Mouse (Mus musculus): Measurements from ENCODE around the gene Ppp1r27. TPM values are rescaled to one million over a fixed set of nuclear protein-coding genes. Genes with fewer than 3 reads are reported as not detected.
"Not testable (repeated sequence)": the region's sequence is repeated elsewhere in the genome, so short reads cannot be mapped to it uniquely, and the experiment has no call there.

The Ppp1r27 gene
- not detected in 2 replicates for polyA plus RNA-seq (2015; fragmentation: Nextera tagmentation; extraction: Ambion mirVana)

GRCm38 (mm10) chr11:120550810-120551440, at the start of gene Ppp1r27:
TSS of gene Ppp1r27 (minus strand) at chr11:120551132.
- Histone ChIP-seq H3K36me3 (no peaks in the 10 kb centered on the region), H3K9ac (replicated peaks) (peak within 1 kb of the TSS; percentile 98), H3K9me3 (no peaks in the 10 kb centered on the region), H3K4me3 (replicated peaks) (peak within 1 kb of the TSS; percentile 99), H3K4me1 (replicated peaks) (peaks cover 29% of the 10 kb centered on the region), H3K27ac (peak within 1 kb of the TSS; percentile 83), H3K27me3 (no peaks in the 10 kb centered on the region), H3K4me2 (replicated peaks) (peak within 1 kb of the TSS; percentile 96)
- ATAC-seq, result no peak
- 94% methylated on average over 28 of the region's 28 CpGs for whole genome bisulfite sequencing

- H3K27me3 ChIP-seq, result no peaks in the 10 kb centered on the region
- no peak overlapping the region for H3K4me3 ChIP-seq (replicated peaks)
- H3K36me3 ChIP-seq, result peaks cover 64% of the 10 kb centered on the region
- H3K4me2 ChIP-seq (replicated peaks), result no peak overlapping the region
- no peak overlapping the region for H3K27ac ChIP-seq
- no peak for ATAC-seq
- no peaks in the 10 kb centered on the region for H3K9me3 ChIP-seq
- WGBS, result 95% methylated on average over 3 of the region's 3 CpGs
- H3K4me1 ChIP-seq (replicated peaks), result peaks cover 31% of the 10 kb centered on the region
- H3K9ac ChIP-seq (replicated peaks), result no peak overlapping the region
Measured at GRCm38 (mm10) chr11:120600716-120601115, 49.8 kb upstream of the Ppp1r27 start.

GRCm38 (mm10) chr11:120598990-120599549, 48.1 kb upstream of the Ppp1r27 start:
- H3K4me3 ChIP-seq (replicated peaks), result peak overlapping the region; percentile 99
- 50% methylated on average over 17 of the region's 17 CpGs for WGBS
- no peak overlapping the region for H3K27ac ChIP-seq
- H3K36me3 ChIP-seq, result peaks cover 62% of the 10 kb centered on the region
- H3K4me2 ChIP-seq (replicated peaks), result peak overlapping the region; percentile 65
- ATAC-seq, result no peak
- no peaks in the 10 kb centered on the region for H3K27me3 ChIP-seq
- peak overlapping the region; percentile 99 for H3K9ac ChIP-seq (replicated peaks)
- H3K4me1 ChIP-seq (replicated peaks), result peaks cover 31% of the 10 kb centered on the region
- no peaks in the 10 kb centered on the region for H3K9me3 ChIP-seq

GRCm38 (mm10) chr11:120598283-120598989, 47.5 kb upstream of the Ppp1r27 start, which contains the start of the genes Alyref and Anapc11:
TSS of gene Alyref (minus strand) at chr11:120598365.
TSS of gene Anapc11 (plus strand) at chr11:120598421.
- Histone ChIP-seq H3K4me2 (replicated peaks) (peak within 1 kb of the TSS; percentile 98), H3K36me3 (peaks cover 62% of the 10 kb centered on the region)
- under 1% methylated on average over 87 of the region's 88 CpGs for WGBS

GRCm38 (mm10) chr11:120597240-120598235, 46.6 kb upstream of the Ppp1r27 start:
- peak overlapping the region; percentile 98 for H3K4me2 ChIP-seq (replicated peaks)
- peak overlapping the region; percentile 99 for H3K4me3 ChIP-seq (replicated peaks)
- H3K9me3 ChIP-seq, result no peaks in the 10 kb centered on the region
- H3K9ac ChIP-seq (replicated peaks), result peak overlapping the region; percentile 99
- H3K4me1 ChIP-seq (replicated peaks), result peaks cover 31% of the 10 kb centered on the region
- WGBS, result 6% methylated on average over 90 of the region's 99 CpGs
- peak; percentile 81 for ATAC-seq
- H3K27ac ChIP-seq, result peak overlapping the region; percentile 90
- H3K36me3 ChIP-seq, result peaks cover 62% of the 10 kb centered on the region
- no peaks in the 10 kb centered on the region for H3K27me3 ChIP-seq

More at GRCm38 (mm10) chr11:120598283-120598989, 47.5 kb upstream of the Ppp1r27 start, which contains the start of the genes Alyref and Anapc11:
- Histone ChIP-seq H3K27ac (peak within 1 kb of the TSS; percentile 90), H3K4me3 (replicated peaks) (peak within 1 kb of the TSS; percentile 99), H3K27me3 (no peaks in the 10 kb centered on the region), H3K4me1 (replicated peaks) (peaks cover 31% of the 10 kb centered on the region), H3K9me3 (no peaks in the 10 kb centered on the region), H3K9ac (replicated peaks) (peak within 1 kb of the TSS; percentile 99)
- ATAC-seq, result peak; percentile 99

- no peaks in the 10 kb centered on the region for H3K9me3 ChIP-seq
- no peak overlapping the region for H3K4me3 ChIP-seq (replicated peaks)
- ATAC-seq, result no peak
- no peaks in the 10 kb centered on the region for H3K27me3 ChIP-seq
- no peak overlapping the region for H3K27ac ChIP-seq
- no peak overlapping the region for H3K9ac ChIP-seq (replicated peaks)
- no peaks in the 10 kb centered on the region for H3K4me1 ChIP-seq (replicated peaks)
- H3K36me3 ChIP-seq, result peaks cover 93% of the 10 kb centered on the region
- no peak overlapping the region for H3K4me2 ChIP-seq (replicated peaks)
- WGBS, result 96% methylated on average over 6 of the region's 6 CpGs
Measured at GRCm38 (mm10) chr11:120588531-120588930, 37.6 kb upstream of the Ppp1r27 start.

GRCm38 (mm10) chr11:120583937-120584336, 33.0 kb upstream of the Ppp1r27 start:
- Histone ChIP-seq H3K9me3 (no peaks in the 10 kb centered on the region), H3K4me2 (replicated peaks) (no peak overlapping the region), H3K4me3 (replicated peaks) (no peak overlapping the region), H3K36me3 (peaks cover 61% of the 10 kb centered on the region), H3K9ac (replicated peaks) (no peak overlapping the region), H3K27ac (no peak overlapping the region), H3K27me3 (no peaks in the 10 kb centered on the region), H3K4me1 (replicated peaks) (peaks cover 27% of the 10 kb centered on the region)
- no peak for ATAC-seq
- WGBS, result 79% methylated on average over 1 of the region's 1 CpGs

- not testable (repeated sequence) for ATAC-seq; H3K9me3 ChIP-seq; H3K9ac ChIP-seq (replicated peaks); H3K27me3 ChIP-seq; H3K4me2 ChIP-seq (replicated peaks); H3K4me3 ChIP-seq (replicated peaks)
- H3K4me1 ChIP-seq (replicated peaks), result peaks cover 32% of the 10 kb centered on the region
- H3K27ac ChIP-seq, result peak overlapping the region; percentile 96; the same call in 1 of the 2 replicates
- WGBS, result 98% methylated on average over 2 of the region's 2 CpGs
- peaks cover 62% of the 10 kb centered on the region for H3K36me3 ChIP-seq
Measured at GRCm38 (mm10) chr11:120582982-120583293, 32.0 kb upstream of the Ppp1r27 start.

- Histone ChIP-seq H3K4me3 (replicated peaks) (peak overlapping the region; percentile 94), H3K9ac (replicated peaks) (peak overlapping the region; percentile 96), H3K27ac (peak overlapping the region; percentile 96), H3K36me3 (peaks cover 62% of the 10 kb centered on the region), H3K27me3 (no peaks in the 10 kb centered on the region), H3K4me1 (replicated peaks) (peaks cover 32% of the 10 kb centered on the region), H3K9me3 (no peaks in the 10 kb centered on the region), H3K4me2 (replicated peaks) (peak overlapping the region; percentile 94)
- no peak for ATAC-seq
- WGBS, result 66% methylated on average over 8 of the region's 8 CpGs
Measured at GRCm38 (mm10) chr11:120582268-120582981, 31.5 kb upstream of the Ppp1r27 start.

- ATAC-seq, result peak; percentile 72
- WGBS, result 4% methylated on average over 69 of the region's 75 CpGs
- Histone ChIP-seq H3K4me2 (replicated peaks) (peak within 1 kb of the TSS; percentile 94), H3K4me1 (replicated peaks) (peaks cover 32% of the 10 kb centered on the region), H3K9me3 (no peaks in the 10 kb centered on the region), H3K27me3 (no peaks in the 10 kb centered on the region), H3K36me3 (peaks cover 60% of the 10 kb centered on the region), H3K4me3 (replicated peaks) (peak within 1 kb of the TSS; percentile 94), H3K9ac (replicated peaks) (peak within 1 kb of the TSS; percentile 96), H3K27ac (peak within 1 kb of the TSS; percentile 96)
Measured at GRCm38 (mm10) chr11:120581490-120582267, 30.7 kb upstream of the Ppp1r27 start, which contains the start of gene Arhgdia. TSS of gene Arhgdia (minus strand) at chr11:120581624.

Measured in midbrain, embryonic 13.5 days (tissue).